Mouse (Mus musculus): ENCODE measurements around the gene Elk4.

Elk4 gene

DNA sequence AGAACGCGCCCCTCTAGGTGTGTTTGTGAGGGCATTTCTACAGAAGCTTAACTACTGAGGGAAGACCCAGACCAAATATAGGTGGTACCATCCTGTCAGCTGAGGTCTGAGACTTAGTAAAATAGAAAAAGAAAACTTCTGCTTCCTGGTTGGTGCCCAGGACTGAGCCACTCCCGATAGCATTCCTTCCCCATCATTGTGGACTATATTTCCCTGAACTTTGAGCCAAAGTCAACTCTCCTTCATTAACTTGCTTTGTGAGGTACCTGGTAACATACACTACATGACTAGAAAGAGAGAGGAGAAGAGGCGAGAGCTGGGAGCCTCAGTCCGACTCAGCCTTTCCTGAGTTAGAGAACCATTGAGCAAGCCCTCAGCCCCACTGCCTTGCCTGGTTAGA is 51.2 kb downstream of the Elk4 start:
- DNase-seq (ENCODE audit: low read depth, low spot score): no peak
- Histone ChIP-seq H3K27me3 (ENCODE audit: control insufficient read depth, insufficient read depth, low read length, poor library complexity, severe bottlenecking) (no peaks in the 10 kb centered on the region), H3K36me3 (ENCODE audit: control insufficient read depth, insufficient read depth, low read length, poor library complexity, severe bottlenecking) (no peaks in the 10 kb centered on the region)

GRCm38 (mm10) chr1:132060036-132060769 is 52.8 kb downstream of the Elk4 start:
- no peaks in the 10 kb centered on the region for H3K27me3 ChIP-seq (ENCODE audit: control insufficient read depth, insufficient read depth, low read length, poor library complexity, severe bottlenecking)
- DNase-seq (ENCODE audit: low read depth, low spot score): peak; percentile 33
- H3K36me3 ChIP-seq (ENCODE audit: control insufficient read depth, insufficient read depth, low read length, poor library complexity, severe bottlenecking): no peaks in the 10 kb centered on the region

GRCm38 (mm10) chr1:132061750-132062541 is 54.5 kb downstream of the Elk4 start:
- no peaks in the 10 kb centered on the region for H3K36me3 ChIP-seq (ENCODE audit: control insufficient read depth, insufficient read depth, low read length, poor library complexity, severe bottlenecking)
- no peak for DNase-seq (ENCODE audit: low read depth, low spot score)
- H3K27me3 ChIP-seq (ENCODE audit: control insufficient read depth, insufficient read depth, low read length, poor library complexity, severe bottlenecking): no peaks in the 10 kb centered on the region

DNA sequence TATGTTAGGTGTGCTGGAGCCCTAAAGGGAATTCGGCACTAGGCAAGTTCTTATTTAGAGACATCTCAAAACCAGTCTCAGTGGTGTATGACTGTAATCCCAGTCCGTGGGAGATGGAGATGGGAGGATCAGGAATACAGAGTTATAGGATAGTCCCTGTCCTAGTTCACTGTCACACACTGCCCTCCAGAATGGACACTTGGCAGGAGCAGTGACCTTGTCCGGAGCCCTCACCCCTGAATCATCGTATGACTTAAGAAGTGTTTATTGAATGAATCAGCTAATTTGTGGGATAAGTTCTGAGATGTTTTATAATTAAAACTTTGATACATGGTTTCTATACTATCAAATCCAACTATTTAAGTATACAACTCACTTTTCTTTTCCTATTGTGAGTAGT is 55.7 kb downstream of the Elk4 start:
- no peak for DNase-seq (ENCODE audit: low read depth, low spot score)
- no peaks in the 10 kb centered on the region for H3K36me3 ChIP-seq (ENCODE audit: control insufficient read depth, insufficient read depth, low read length, poor library complexity, severe bottlenecking)
- no peaks in the 10 kb centered on the region for H3K27me3 ChIP-seq (ENCODE audit: control insufficient read depth, insufficient read depth, low read length, poor library complexity, severe bottlenecking)

GRCm38 (mm10) chr1:132065001-132065400 is 57.6 kb downstream of the Elk4 start:
- DNase-seq (ENCODE audit: low read depth, low spot score): no peak
- H3K27me3 ChIP-seq (ENCODE audit: control insufficient read depth, insufficient read depth, low read length, poor library complexity, severe bottlenecking): no peaks in the 10 kb centered on the region
- no peaks in the 10 kb centered on the region for H3K36me3 ChIP-seq (ENCODE audit: control insufficient read depth, insufficient read depth, low read length, poor library complexity, severe bottlenecking)

DNA sequence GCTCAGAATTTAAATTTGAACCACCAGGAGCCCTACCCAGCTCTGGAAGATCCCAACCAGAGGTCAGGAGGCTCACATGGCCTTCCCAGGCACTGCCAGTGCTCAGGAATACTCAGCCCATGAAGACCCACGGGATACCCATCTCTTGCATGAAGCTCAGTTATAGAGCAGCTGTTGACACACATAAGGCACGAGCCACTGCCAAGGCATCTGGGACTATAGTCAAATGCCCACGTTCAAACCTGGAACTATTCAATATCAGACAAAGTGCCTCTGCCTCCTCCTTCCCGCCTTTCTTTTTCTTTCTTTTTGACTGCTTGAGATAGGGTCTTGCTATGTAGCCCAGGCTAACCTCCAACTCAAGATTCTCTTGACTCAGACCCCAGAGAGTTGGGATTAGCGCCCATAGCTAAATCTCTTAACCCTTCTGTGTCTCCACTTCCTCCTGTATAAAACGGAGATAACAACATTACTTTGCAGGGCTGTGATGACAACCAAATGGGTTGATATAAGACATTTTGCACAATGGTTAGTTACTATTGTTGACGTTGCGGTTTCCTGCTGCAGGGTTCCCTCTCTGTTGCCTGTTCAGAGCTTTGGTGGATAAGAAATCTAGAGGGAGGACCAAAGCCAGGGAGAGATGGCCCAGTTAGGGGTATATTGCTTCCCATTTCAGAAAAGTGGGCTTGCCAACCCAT is 58.2 kb downstream of the Elk4 start:
- Histone ChIP-seq H3K27me3 (ENCODE audit: control insufficient read depth, insufficient read depth, low read length, poor library complexity, severe bottlenecking) (no peaks in the 10 kb centered on the region), H3K36me3 (ENCODE audit: control insufficient read depth, insufficient read depth, low read length, poor library complexity, severe bottlenecking) (no peaks in the 10 kb centered on the region)
- DNase-seq (ENCODE audit: low read depth, low spot score): no peak

DNA sequence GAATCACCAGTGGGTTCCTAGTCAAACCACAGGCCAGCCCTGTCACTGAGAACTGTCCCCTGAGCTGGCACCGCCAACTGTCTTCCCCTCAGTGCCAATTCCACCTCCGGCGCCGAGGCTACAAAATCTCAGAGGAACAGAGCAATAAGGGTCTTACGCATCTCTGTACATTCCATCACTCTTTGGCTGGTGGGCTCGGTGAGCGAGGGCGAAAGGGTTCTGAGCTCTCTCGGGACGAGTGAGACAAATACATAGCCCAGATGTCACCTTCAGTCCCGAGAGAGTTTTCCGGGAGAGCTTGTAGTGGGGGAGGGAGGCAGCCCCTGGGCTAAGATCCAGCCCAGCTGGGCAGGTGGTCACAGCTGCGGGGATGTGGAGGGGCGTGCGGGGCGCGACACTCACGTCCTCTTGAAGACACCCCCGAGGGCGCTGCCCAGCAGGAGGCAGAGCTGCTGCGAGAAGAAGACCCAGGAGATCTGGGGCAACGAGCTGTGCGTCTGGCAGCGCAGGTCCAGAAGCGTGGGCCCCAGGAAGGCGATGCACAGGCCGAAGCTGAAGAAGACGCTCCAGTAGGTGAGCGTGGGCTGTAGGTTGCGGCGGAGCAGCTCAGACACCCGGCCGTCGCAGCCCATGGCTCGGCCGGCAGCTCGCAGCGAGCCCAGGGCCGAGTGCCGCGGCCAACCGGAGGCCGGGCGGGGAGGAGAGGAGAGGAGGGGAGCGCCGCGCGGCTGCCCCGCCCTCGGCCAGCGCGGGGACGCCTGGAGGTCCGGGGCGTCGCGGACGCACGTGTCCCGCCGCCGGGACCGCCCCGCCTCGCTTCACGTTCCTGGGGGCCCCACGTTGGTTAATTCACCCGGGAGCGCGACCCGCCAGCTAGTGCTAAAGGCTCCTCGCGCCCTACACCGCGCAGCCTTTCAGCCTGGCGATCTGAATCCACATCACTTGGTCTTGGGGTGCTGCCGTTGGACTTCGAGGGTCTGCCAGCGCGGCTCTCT is 60.2 kb downstream of the Elk4 start, which contains the start of gene Mfsd4a:
Gene Mfsd4a (minus strand): TSS at position 802 of the 995 bp plus-strand sequence.
- peak; percentile 51 for DNase-seq (ENCODE audit: low read depth, low spot score)
- no peaks in the 10 kb centered on the region for H3K27me3 ChIP-seq (ENCODE audit: control insufficient read depth, insufficient read depth, low read length, poor library complexity, severe bottlenecking)
- H3K36me3 ChIP-seq (ENCODE audit: control insufficient read depth, insufficient read depth, low read length, poor library complexity, severe bottlenecking): no peaks in the 10 kb centered on the region

DNA sequence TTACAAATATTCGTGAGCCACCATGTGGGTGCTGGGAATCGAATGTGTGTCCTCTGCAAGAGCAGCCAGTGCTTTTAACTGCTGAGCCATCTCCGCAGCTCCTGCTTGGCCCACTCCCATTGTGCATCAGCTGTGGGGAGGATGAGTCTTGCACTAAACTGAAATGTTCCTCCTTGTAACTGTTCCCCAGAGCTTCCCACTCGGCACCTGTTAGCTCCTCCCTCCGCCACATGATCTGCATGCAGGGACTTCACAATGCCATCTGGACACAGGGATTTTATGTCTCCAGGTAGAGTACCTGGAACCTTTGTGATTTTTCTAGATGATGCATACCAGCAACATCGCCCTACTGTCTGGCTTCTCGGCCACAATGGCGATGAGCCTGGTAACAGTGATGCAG is 62.0 kb downstream of the Elk4 start:
- H3K36me3 ChIP-seq (ENCODE audit: control insufficient read depth, insufficient read depth, low read length, poor library complexity, severe bottlenecking): no peaks in the 10 kb centered on the region
- no peak for DNase-seq (ENCODE audit: low read depth, low spot score)
- H3K27me3 ChIP-seq (ENCODE audit: control insufficient read depth, insufficient read depth, low read length, poor library complexity, severe bottlenecking): no peaks in the 10 kb centered on the region

DNA sequence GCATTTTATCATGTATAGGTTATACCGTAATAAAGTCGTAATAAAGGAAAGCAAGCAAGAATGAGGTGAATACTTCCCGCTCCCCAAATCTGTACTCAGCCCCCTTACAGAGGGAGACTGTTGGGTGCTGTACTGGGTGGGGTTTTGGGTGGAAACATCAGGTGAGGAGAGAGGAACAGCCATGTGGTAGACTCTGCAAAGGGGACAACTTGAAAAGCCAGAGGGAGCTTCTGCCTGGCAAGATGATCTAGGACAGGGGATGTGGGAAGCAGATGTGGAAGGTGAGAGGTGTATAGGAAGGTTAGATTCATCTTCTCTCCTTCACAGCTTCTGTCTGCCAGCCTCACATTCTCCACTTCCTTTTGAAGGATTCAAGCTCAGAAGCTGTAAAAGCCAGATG is 63.3 kb downstream of the Elk4 start:
- no peak for DNase-seq (ENCODE audit: low read depth, low spot score)
- no peaks in the 10 kb centered on the region for H3K27me3 ChIP-seq (ENCODE audit: control insufficient read depth, insufficient read depth, low read length, poor library complexity, severe bottlenecking)
- no peaks in the 10 kb centered on the region for H3K36me3 ChIP-seq (ENCODE audit: control insufficient read depth, insufficient read depth, low read length, poor library complexity, severe bottlenecking)

- H3K27me3 ChIP-seq (ENCODE audit: control insufficient read depth, insufficient read depth, low read length, poor library complexity, severe bottlenecking): no peaks in the 10 kb centered on the region
- no peak for DNase-seq (ENCODE audit: low read depth, low spot score)
- no peaks in the 10 kb centered on the region for H3K36me3 ChIP-seq (ENCODE audit: control insufficient read depth, insufficient read depth, low read length, poor library complexity, severe bottlenecking)
These were observed 68.2 kb downstream of the Elk4 start for GRCm38 (mm10) chr1:132075576-132075975.

- no peaks in the 10 kb centered on the region for H3K27me3 ChIP-seq (ENCODE audit: control insufficient read depth, insufficient read depth, low read length, poor library complexity, severe bottlenecking)
- no peak for DNase-seq (ENCODE audit: low read depth, low spot score)
These were observed 71.0 kb downstream of the Elk4 start for GRCm38 (mm10) chr1:132078413-132078812.

More at GRCm38 (mm10) chr1:132078413-132078812, 71.0 kb downstream of the Elk4 start:
- H3K36me3 ChIP-seq (ENCODE audit: control insufficient read depth, insufficient read depth, low read length, poor library complexity, severe bottlenecking): no peaks in the 10 kb centered on the region

All from splenic B cell, adult 2 months (primary cell).